Mouse (Mus musculus): ENCODE results near the gene Card14. TPM values are rescaled to one million over a fixed set of nuclear protein-coding genes. Genes with fewer than 3 reads are reported as not detected.
A peak's percentile ranks its signal among the peaks of the same experiment; 100 is the strongest.

Gene Card14
- polyA plus RNA-seq, 1 experiment from 2014 or later, result 0.17 TPM

- Histone ChIP-seq H3K4me3 (ENCODE audit: low read depth, low read length) (peak overlapping the region; percentile 98), H3K9me3 (ENCODE audit: control insufficient read depth, low read length) (no peaks in the 10 kb centered on the region), H3K4me1 (ENCODE audit: control insufficient read depth, insufficient read depth, low read length) (peaks cover 9% of the 10 kb centered on the region; the same call in 1 of the 2 replicates), H3K36me3 (ENCODE audit: control insufficient read depth, insufficient read depth, low read length) (peaks cover 33% of the 10 kb centered on the region), H3K27ac (replicated peaks; ENCODE audit: low read depth, low read length) (no peak overlapping the region), H3K4me2 (ENCODE audit: low read depth, severe bottlenecking) (peak overlapping the region; percentile 81), H3K9ac (ENCODE audit: low read length) (peak overlapping the region; percentile 97), H3K27me3 (ENCODE audit: control insufficient read depth, insufficient read depth, low read length) (no peaks in the 10 kb centered on the region)
- ATAC-seq (ENCODE audit: insufficient number of reproducible peaks, low FRiP score, low TSS enrichment, low read depth) (no peak), DNase-seq (ENCODE audit: low spot score) (no peak)
- WGBS, result 17% methylated on average over 7 of the region's 7 CpGs
These were observed 8.7 kb upstream of the Card14 start for GRCm38 (mm10) chr11:119298917-119299316.

- H3K36me3 ChIP-seq (ENCODE audit: control insufficient read depth, insufficient read depth, low read length), result peaks cover 28% of the 10 kb centered on the region
- H3K4me2 ChIP-seq (ENCODE audit: low read depth, severe bottlenecking), result peak within 1 kb of the TSS; percentile 81
- no peaks in the 10 kb centered on the region for H3K9me3 ChIP-seq (ENCODE audit: control insufficient read depth, low read length)
- DNase-seq (ENCODE audit: low spot score), result peak; percentile 98
- H3K27me3 ChIP-seq (ENCODE audit: control insufficient read depth, insufficient read depth, low read length), result no peaks in the 10 kb centered on the region; the same call in 1 of the 2 replicates
- peaks cover 9% of the 10 kb centered on the region; the same call in 1 of the 2 replicates for H3K4me1 ChIP-seq (ENCODE audit: control insufficient read depth, insufficient read depth, low read length)
- WGBS, result under 1% methylated on average over 89 of the region's 89 CpGs
- peak within 1 kb of the TSS; percentile 97 for H3K9ac ChIP-seq (ENCODE audit: low read length)
- H3K27ac ChIP-seq (replicated peaks; ENCODE audit: low read depth, low read length), result peak within 1 kb of the TSS; percentile 79
- peak; percentile 89 for ATAC-seq (ENCODE audit: insufficient number of reproducible peaks, low FRiP score, low TSS enrichment, low read depth)
- peak within 1 kb of the TSS; percentile 98 for H3K4me3 ChIP-seq (ENCODE audit: low read depth, low read length)
These were observed 8.0 kb upstream of the Card14 start, which contains the start of gene Eif4a3 for GRCm38 (mm10) chr11:119299391-119300245. Gene Eif4a3 (minus strand): TSS chr11:119300089.

- ATAC-seq (ENCODE audit: insufficient number of reproducible peaks, low FRiP score, low TSS enrichment, low read depth) (no peak; the same call in 1 of the 2 replicates), DNase-seq (ENCODE audit: low spot score) (no peak)
- Histone ChIP-seq H3K27me3 (ENCODE audit: control insufficient read depth, insufficient read depth, low read length) (peaks cover 2% of the 10 kb centered on the region; the same call in 1 of the 2 replicates), H3K27ac (replicated peaks; ENCODE audit: low read depth, low read length) (peak overlapping the region; percentile 70), H3K9me3 (ENCODE audit: control insufficient read depth, low read length) (no peaks in the 10 kb centered on the region), H3K4me2 (ENCODE audit: low read depth, severe bottlenecking) (peak overlapping the region; percentile 56), H3K4me3 (ENCODE audit: low read depth, low read length) (peak overlapping the region; percentile 98), H3K4me1 (ENCODE audit: control insufficient read depth, insufficient read depth, low read length) (peaks cover 9% of the 10 kb centered on the region; the same call in 1 of the 2 replicates), H3K9ac (ENCODE audit: low read length) (peak overlapping the region; percentile 97), H3K36me3 (ENCODE audit: control insufficient read depth, insufficient read depth, low read length) (peaks cover 22% of the 10 kb centered on the region; the same call in 1 of the 2 replicates)
- 2% methylated on average over 31 of the region's 31 CpGs for WGBS
These were observed 7.2 kb upstream of the Card14 start for GRCm38 (mm10) chr11:119300246-119300935.

- no peak overlapping the region for H3K27ac ChIP-seq (replicated peaks; ENCODE audit: low read depth, low read length)
- peaks cover 16% of the 10 kb centered on the region; the same call in 1 of the 2 replicates for H3K36me3 ChIP-seq (ENCODE audit: control insufficient read depth, insufficient read depth, low read length)
- H3K27me3 ChIP-seq (ENCODE audit: control insufficient read depth, insufficient read depth, low read length), result peaks cover 2% of the 10 kb centered on the region; the same call in 1 of the 2 replicates
- peak overlapping the region; percentile 56; the same call in 1 of the 2 replicates for H3K4me2 ChIP-seq (ENCODE audit: low read depth, severe bottlenecking)
- no peak overlapping the region for H3K4me3 ChIP-seq (ENCODE audit: low read depth, low read length)
- no peak for DNase-seq (ENCODE audit: low spot score)
- no peak for ATAC-seq (ENCODE audit: insufficient number of reproducible peaks, low FRiP score, low TSS enrichment, low read depth)
- H3K9ac ChIP-seq (ENCODE audit: low read length), result no peak overlapping the region
- H3K4me1 ChIP-seq (ENCODE audit: control insufficient read depth, insufficient read depth, low read length), result peaks cover 9% of the 10 kb centered on the region; the same call in 1 of the 2 replicates
- WGBS, result 30% methylated on average over 2 of the region's 2 CpGs
- no peaks in the 10 kb centered on the region for H3K9me3 ChIP-seq (ENCODE audit: control insufficient read depth, low read length)
These were observed 6.6 kb upstream of the Card14 start for GRCm38 (mm10) chr11:119300986-119301385.

- H3K4me1 ChIP-seq (ENCODE audit: control insufficient read depth, insufficient read depth, low read length), result peaks cover 7% of the 10 kb centered on the region
- H3K27me3 ChIP-seq (ENCODE audit: control insufficient read depth, insufficient read depth, low read length), result peaks cover 2% of the 10 kb centered on the region; the same call in 1 of the 2 replicates
- peak; percentile 70 for DNase-seq (ENCODE audit: low spot score)
- no peak overlapping the region for H3K4me3 ChIP-seq (ENCODE audit: low read depth, low read length)
- no peak overlapping the region for H3K4me2 ChIP-seq (ENCODE audit: low read depth, severe bottlenecking)
- H3K36me3 ChIP-seq (ENCODE audit: control insufficient read depth, insufficient read depth, low read length), result no peaks in the 10 kb centered on the region
- H3K9ac ChIP-seq (ENCODE audit: low read length), result no peak overlapping the region
- no peak overlapping the region for H3K27ac ChIP-seq (replicated peaks; ENCODE audit: low read depth, low read length)
- H3K9me3 ChIP-seq (ENCODE audit: control insufficient read depth, low read length), result no peaks in the 10 kb centered on the region
- 42% methylated on average over 16 of the region's 16 CpGs for WGBS
- no peak for ATAC-seq (ENCODE audit: insufficient number of reproducible peaks, low FRiP score, low TSS enrichment, low read depth)
These were observed 2.5 kb upstream of the Card14 start for GRCm38 (mm10) chr11:119304904-119305712.

GRCm38 (mm10) chr11:119306762-119307657, 558 bp upstream of the Card14 start:
- no peak for ATAC-seq (ENCODE audit: insufficient number of reproducible peaks, low FRiP score, low TSS enrichment, low read depth)

GRCm38 (mm10) chr11:119307916-119308315, 348 bp downstream of the Card14 start:
- ATAC-seq (ENCODE audit: insufficient number of reproducible peaks, low FRiP score, low TSS enrichment, low read depth), result no peak
- Histone ChIP-seq H3K27ac (replicated peaks; ENCODE audit: low read depth, low read length) (no peak overlapping the region), H3K27me3 (ENCODE audit: control insufficient read depth, insufficient read depth, low read length) (peaks cover 2% of the 10 kb centered on the region; the same call in 1 of the 2 replicates), H3K4me3 (ENCODE audit: low read depth, low read length) (no peak overlapping the region), H3K4me1 (ENCODE audit: control insufficient read depth, insufficient read depth, low read length) (peaks cover 7% of the 10 kb centered on the region), H3K9ac (ENCODE audit: low read length) (no peak overlapping the region), H3K36me3 (ENCODE audit: control insufficient read depth, insufficient read depth, low read length) (no peaks in the 10 kb centered on the region), H3K9me3 (ENCODE audit: control insufficient read depth, low read length) (no peaks in the 10 kb centered on the region), H3K4me2 (ENCODE audit: low read depth, severe bottlenecking) (peak overlapping the region; percentile 0; the same call in 1 of the 2 replicates)
- DNase-seq (ENCODE audit: low spot score), result peak; percentile 58
- WGBS, result 13% methylated on average over 11 of the region's 11 CpGs

More at GRCm38 (mm10) chr11:119306762-119307657, 558 bp upstream of the Card14 start:
- H3K4me1 ChIP-seq (ENCODE audit: control insufficient read depth, insufficient read depth, low read length), result peaks cover 7% of the 10 kb centered on the region
- H3K36me3 ChIP-seq (ENCODE audit: control insufficient read depth, insufficient read depth, low read length), result no peaks in the 10 kb centered on the region
- WGBS, result 64% methylated on average over 13 of the region's 13 CpGs
- H3K9ac ChIP-seq (ENCODE audit: low read length), result no peak overlapping the region
- H3K9me3 ChIP-seq (ENCODE audit: control insufficient read depth, low read length), result no peaks in the 10 kb centered on the region
- H3K27ac ChIP-seq (replicated peaks; ENCODE audit: low read depth, low read length), result no peak overlapping the region
- no peak overlapping the region for H3K4me2 ChIP-seq (ENCODE audit: low read depth, severe bottlenecking)
- H3K4me3 ChIP-seq (ENCODE audit: low read depth, low read length), result no peak overlapping the region
- DNase-seq (ENCODE audit: low spot score), result no peak
- H3K27me3 ChIP-seq (ENCODE audit: control insufficient read depth, insufficient read depth, low read length), result peaks cover 2% of the 10 kb centered on the region; the same call in 1 of the 2 replicates

Data from limb, embryonic 11.5 days (tissue).